Mouse (Mus musculus): Measurements from ENCODE around the gene Gpr39.

Gpr39 gene

GRCm38 (mm10) chr1:125694338-125694737 is 17.5 kb downstream of the Gpr39 start:
- ATAC-seq (ENCODE audit: low TSS enrichment): no peak

- ATAC-seq (ENCODE audit: low TSS enrichment): no peak
These were observed 24.4 kb downstream of the Gpr39 start for GRCm38 (mm10) chr1:125701101-125701590.

- ATAC-seq (ENCODE audit: low TSS enrichment): no peak
These were observed 25.0 kb downstream of the Gpr39 start for GRCm38 (mm10) chr1:125701773-125702172.

DNA sequence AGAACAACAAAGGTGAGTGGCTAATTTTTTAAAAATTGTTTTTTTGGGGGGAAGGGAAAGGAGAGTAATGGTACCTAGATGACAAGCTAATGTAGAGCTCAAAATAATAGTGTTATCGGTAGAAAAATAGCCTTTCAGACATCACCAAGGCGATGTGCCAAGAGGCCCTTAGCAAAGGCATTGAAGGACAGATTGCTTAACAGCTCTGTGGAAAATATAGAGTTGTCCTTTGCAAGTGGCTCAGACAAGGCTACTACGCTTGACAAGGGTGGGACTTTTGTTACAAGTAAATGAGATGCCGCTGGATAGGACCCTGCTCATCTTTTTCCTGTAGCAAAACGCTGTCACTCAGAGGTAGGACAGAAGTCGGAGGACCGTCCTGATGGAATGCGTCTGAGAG is 25.5 kb downstream of the Gpr39 start:
- no peak for ATAC-seq (ENCODE audit: low TSS enrichment)

DNA sequence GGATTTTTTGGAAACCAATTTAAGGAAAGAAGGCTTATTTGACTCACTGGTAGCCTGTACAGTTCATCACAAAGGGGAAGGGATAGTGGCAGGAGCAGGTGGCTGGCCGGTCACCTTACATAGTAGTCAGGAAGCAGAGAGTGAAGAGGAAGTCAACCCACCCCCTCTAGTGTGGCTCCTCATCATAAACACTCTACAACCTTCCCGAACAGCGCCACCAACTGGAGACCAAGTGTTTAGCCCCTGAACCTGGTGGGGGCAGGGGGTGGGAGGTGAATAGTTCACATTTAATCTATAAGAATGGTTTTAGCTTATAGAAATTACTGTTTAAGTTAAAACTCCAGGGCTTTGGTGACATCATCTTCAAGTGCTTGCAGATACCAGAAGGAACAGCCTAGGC is 28.6 kb downstream of the Gpr39 start:
- no peak for ATAC-seq (ENCODE audit: low TSS enrichment)

GRCm38 (mm10) chr1:125715286-125715685 is 38.5 kb downstream of the Gpr39 start:
- ATAC-seq (ENCODE audit: low TSS enrichment): no peak

DNA sequence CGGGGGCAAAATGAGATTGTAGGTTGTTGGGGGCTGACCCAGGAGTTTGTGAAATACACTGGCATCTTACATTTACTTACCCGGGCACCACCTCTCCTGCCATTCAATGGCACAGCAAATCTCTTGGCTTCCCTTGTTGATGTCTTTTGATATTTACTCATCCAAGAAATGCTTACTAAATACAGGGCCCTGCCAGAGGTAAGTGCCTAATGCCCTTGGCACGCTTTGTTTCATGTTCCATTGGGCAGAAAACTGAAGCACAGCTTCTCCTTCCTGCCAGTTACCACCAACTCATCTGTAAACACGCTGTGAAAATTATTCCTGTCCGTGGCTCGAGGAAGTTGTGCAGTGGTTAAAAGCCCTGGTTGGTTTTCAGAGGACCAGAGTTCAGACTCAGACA is 39.4 kb downstream of the Gpr39 start:
- ATAC-seq (ENCODE audit: low TSS enrichment): no peak

GRCm38 (mm10) chr1:125717906-125718305 is 41.1 kb downstream of the Gpr39 start:
- no peak for ATAC-seq (ENCODE audit: low TSS enrichment)

DNA sequence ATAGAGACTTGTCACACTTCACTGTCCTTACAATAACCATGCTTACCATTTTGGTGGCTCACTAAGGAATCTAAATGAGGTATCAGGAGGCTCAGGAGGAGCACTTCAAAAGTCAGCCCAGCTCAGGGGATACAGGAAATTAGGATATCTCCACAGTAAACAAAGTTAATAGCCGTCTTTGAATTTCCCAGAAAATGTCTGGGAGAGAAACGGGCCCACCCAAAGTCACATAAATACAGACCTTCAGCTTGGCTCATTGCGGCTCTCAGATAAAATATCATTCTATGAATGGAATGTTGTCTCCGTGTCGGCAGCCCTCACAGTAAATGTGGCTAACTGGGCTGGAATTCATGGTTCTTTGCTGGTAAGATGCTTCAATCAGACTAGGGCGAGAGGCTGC is 42.3 kb downstream of the Gpr39 start:
- ATAC-seq (ENCODE audit: low TSS enrichment): no peak

DNA sequence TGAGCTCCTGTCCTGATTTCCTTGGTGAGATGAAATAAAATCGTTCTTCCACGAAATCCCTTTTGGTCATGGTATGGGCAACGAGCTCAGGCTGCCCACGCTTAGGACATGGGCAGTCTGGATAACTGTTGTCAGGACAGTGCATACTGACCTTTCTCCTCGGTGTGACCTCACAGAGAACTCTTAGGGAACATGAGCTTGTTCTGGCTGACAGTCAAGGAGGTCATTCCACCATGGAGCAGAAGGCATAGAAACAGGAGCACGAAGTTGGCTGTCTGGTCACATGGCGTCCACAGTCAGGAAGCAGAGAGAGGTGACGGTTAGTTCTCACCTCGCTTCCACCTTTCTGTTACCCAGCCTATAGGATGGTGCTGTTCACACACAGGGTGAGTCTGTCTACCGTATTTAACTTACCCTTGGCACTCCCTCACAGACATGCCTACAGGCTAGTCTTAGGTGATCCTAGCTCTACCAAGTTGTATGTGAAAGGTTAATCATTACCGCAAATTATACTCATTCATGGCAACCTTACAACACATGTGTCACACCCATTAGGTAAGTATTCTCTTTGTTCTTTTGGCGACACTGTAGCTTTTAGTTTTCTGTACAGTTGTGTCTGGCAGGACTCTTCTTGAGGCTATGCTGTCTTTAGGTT is 44.4 kb downstream of the Gpr39 start:
- ATAC-seq (ENCODE audit: low TSS enrichment): no peak

DNA sequence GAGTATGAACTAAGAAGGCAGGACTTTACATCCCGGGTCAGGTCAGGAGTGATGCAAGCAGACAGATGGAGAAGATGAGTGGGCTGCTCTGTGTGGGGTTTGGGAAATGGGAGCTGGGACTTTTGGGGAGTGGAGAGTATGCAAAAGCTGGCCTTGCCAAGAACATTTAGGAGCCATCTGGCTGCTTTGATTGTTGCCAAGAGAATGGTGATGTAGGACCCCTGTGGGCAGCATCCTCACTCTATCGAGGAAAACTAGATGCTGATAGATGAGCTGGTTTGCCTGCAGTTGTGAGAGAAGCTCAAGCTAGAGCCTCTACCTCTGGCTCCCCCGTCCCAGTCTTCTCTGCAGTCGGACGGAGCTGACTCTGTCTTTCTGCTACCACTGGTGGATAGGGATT is 47.5 kb downstream of the Gpr39 start:
- ATAC-seq (ENCODE audit: low TSS enrichment): peak; percentile 74

- ATAC-seq (ENCODE audit: low TSS enrichment): no peak
These were observed 52.3 kb downstream of the Gpr39 start for GRCm38 (mm10) chr1:125729025-125729565.

- no peak for ATAC-seq (ENCODE audit: low TSS enrichment)
These were observed 53.1 kb downstream of the Gpr39 start for GRCm38 (mm10) chr1:125729731-125730536.

GRCm38 (mm10) chr1:125730537-125730880 is 53.7 kb downstream of the Gpr39 start:
- ATAC-seq (ENCODE audit: low TSS enrichment): no peak

DNA sequence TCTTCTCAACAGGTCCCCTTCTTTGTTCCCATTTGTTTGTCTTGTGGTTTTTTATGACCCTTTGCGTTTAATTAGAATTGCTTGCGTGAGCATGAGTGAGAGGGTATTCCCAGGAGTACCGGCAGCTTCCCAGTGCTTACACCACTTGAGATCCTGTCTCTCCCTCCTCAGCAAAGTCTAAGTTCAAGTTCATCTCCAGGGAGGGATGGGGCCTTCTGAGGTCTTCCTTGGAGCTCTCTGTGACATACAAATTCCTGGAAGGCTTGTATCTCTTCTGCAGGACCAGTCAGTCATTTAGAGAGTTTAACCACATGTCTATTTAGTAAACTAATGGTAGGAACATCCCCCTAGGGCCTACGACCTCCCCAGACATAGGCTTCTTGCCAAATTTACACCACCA is 55.1 kb downstream of the Gpr39 start:
- no peak for ATAC-seq (ENCODE audit: low TSS enrichment)

- ATAC-seq (ENCODE audit: low TSS enrichment): no peak
These were observed 68.0 kb downstream of the Gpr39 start for GRCm38 (mm10) chr1:125744766-125745165.

GRCm38 (mm10) chr1:125755335-125755996 is 78.7 kb downstream of the Gpr39 start:
- no peak for ATAC-seq (ENCODE audit: low TSS enrichment)

DNA sequence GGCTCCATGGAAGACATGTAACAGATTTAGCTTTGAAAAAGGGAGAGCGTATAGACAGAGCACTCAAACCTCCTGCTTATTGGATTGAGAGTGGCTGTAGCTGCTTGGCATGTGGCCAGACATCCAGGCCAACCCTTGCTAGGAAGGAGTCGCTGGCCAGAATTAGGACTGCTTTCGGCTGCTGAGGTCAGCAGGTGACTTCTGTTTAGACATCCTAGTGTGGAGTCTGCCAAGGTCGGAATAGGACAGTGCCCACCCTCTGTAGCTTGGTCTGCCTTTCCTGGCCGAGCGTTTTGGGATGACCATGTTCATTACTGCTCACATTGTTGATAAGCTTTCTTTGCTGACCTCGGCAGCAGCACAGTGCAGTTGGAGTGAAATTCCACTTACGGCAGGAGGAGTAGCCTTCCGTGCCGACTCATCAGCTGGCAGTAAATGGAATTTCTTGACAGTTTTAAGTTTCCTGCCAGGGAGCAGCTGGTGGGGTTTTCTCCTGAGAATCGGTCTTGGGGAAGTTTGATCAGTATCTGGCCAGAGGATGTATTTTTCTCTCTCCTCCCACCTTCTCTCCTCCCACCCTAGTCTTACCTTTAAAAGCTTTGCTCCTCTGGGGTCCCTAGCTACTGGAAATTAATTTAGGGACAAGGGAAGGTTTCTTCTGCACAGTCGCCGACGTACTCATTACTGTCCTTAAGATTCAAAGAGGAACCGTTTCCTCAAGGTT is 83.3 kb downstream of the Gpr39 start:
- ATAC-seq (ENCODE audit: low TSS enrichment): no peak

DNA sequence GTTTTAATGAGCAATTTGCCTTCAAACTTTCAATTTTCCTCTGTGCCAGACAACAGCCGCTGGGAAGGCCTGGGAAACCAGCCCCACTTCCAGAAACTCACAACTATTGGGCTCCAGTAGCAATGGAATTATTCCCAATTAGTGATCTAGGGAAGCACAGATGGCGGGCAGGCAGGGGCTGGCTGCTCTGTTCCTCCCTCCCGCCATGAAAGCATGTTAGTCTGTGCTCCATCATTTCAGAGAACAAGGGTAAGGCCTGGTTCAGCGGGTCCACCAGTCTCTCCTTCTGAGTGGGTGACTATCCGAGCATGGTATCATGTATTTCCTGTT is 83.9 kb downstream of the Gpr39 start:
- no peak for ATAC-seq (ENCODE audit: low TSS enrichment)

GRCm38 (mm10) chr1:125762076-125762475 is 85.3 kb downstream of the Gpr39 start:
- ATAC-seq (ENCODE audit: low TSS enrichment): no peak

DNA sequence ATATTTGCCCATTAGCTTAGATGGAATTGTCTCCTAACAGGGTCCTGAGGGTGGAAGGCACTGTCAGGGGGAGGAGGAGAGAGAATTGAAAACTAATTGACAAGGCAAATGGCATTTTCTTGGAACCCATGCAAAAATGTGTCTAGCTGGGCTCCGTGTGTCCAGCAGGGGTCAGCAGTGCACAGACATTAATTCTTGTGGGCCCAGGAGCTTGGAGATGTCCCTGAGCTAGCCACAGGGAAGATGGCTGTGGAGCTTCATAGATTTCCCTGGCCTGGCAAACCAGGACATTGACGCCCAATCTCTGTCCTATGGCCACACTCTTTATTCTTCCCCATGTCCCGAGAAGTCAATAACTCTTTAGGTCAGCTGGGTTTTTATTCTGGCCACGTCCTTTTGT is 113.0 kb downstream of the Gpr39 start:
- ATAC-seq (ENCODE audit: low TSS enrichment): no peak; the same call in 1 of the 2 replicates

- no peak for ATAC-seq (ENCODE audit: low TSS enrichment)
These were observed 123.7 kb downstream of the Gpr39 start for GRCm38 (mm10) chr1:125800506-125800905.

All from frontal cortex, adult (tissue).